Mouse (Mus musculus): Measurements from ENCODE around the gene Syt12.

DNA sequence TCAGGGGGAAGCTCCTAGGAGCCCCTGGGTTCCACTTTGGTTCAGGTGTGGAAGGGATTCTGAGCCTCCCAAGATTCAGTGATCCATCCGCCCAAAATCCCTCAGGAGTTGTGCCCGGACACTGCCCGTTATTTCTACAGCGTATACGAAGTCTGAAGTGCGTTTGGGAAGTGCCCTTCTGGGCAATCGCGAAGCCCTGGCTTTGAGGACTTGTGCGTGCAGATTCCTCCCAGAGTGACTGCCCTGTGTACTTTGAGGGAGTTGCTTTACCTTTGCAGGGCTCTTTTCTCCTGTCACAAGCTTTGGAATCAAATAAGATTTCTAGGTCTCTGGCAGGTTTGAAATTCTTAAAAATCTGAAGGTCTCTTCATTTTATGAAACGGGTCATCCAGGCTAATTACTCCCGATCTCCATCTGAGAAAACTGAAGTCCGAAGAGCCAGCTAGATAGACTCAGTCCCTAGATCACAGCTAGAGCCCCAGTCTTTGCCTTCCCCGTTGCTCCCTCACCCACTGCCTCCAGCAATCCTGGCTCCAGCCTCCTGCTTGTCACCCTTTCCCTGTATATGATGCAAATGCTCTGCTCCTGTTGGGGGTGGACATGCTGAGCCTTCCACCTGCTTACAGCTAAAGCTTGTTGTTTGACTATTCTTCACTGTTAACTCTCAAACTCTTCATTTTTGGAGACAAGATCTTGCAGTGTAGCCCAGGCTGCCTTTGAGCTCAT is 34.0 kb upstream of the Syt12 start:
- TF ChIP-seq CTCF (IDR thresholded peaks at IDR 0.05; ENCODE audit: low read depth, low read length), result no peak
- TF ChIP-seq TAL1 (conservative IDR thresholded peaks at IDR 0.05; ENCODE audit: low read depth, low read length), result no peak
- TF ChIP-seq GATA1 (IDR thresholded peaks at IDR 0.05; ENCODE audit: borderline replicate concordance, low read length), result no peak
- no peak for TF ChIP-seq GATA2 (IDR thresholded peaks at IDR 0.05; ENCODE audit: borderline replicate concordance, low read depth, low read length)

Data from G1E (cell line).